Mouse (Mus musculus) myocyte (in vitro differentiated cells): ENCODE data around the gene St3gal4. TPM values are rescaled to one million over a fixed set of nuclear protein-coding genes. Genes with fewer than 3 reads are reported as not detected.

Experiments used
- H3K27me3 ChIP-seq: one replicate; pipeline ENCODE4 v1.6.1; 2011; ENCODE audit not compliant: control insufficient read depth, insufficient read depth, insufficient read length
- H3K36me3 ChIP-seq: one replicate; pipeline ENCODE4 v1.6.1; 2011; ENCODE audit not compliant: control insufficient read depth, insufficient read depth
- H3K4me2 ChIP-seq: one replicate; pipeline ENCODE4 v1.6.1; 2011; ENCODE audit warnings: low read depth, control low read depth
- H3K4me3 ChIP-seq: one replicate; pipeline ENCODE4 v1.5.1; 2011; ENCODE audit warnings: mild to moderate bottlenecking, control low read depth, moderate library complexity
- H3K79me2 ChIP-seq: one replicate; pipeline ENCODE4 v1.6.1; 2011; ENCODE audit not compliant: control insufficient read depth, insufficient read depth
- H3ac ChIP-seq: one replicate; pipeline ENCODE4 v1.6.1; 2011; ENCODE audit not compliant: control insufficient read depth, insufficient read length
- CEBPB ChIP-seq: IDR thresholded peaks from 2 replicates; pipeline ENCODE4 v1.6.1; 2011; ENCODE audit warnings: mild to moderate bottlenecking, moderate library complexity; ENCODE audit not compliant: poor library complexity, insufficient read depth, severe bottlenecking
- E2F4 ChIP-seq: IDR thresholded peaks from one replicate; pipeline ENCODE4 v1.6.1; 2011; ENCODE audit warnings: mild to moderate bottlenecking, control low read depth, moderate library complexity; ENCODE audit not compliant: insufficient read depth
- MAX ChIP-seq: IDR thresholded peaks from one replicate; pipeline ENCODE4 v1.6.1; 2011; ENCODE audit warnings: low read depth, mild to moderate bottlenecking, control low read depth
- MYOD1 ChIP-seq, 3 experiments: IDR thresholded peaks; one replicate each; pipeline ENCODE4 v1.6.1; 2011; ENCODE audit warnings: control low read depth in 2 of 3, low read depth in 2 of 3, mild to moderate bottlenecking in 2 of 3, moderate library complexity in 1 of 3; ENCODE audit not compliant: insufficient read length in 2 of 3, control insufficient read depth in 1 of 3
- MYOG ChIP-seq, 3 experiments: IDR thresholded peaks; one replicate each; pipeline ENCODE4 v1.6.1; 2011; ENCODE audit warnings: control low read depth in 2 of 3, low read depth in 2 of 3, mild to moderate bottlenecking in 2 of 3; ENCODE audit not compliant: insufficient read length in 2 of 3, control insufficient read depth in 1 of 3, insufficient read depth in 1 of 3
- POLR2A ChIP-seq: IDR thresholded peaks from one replicate; pipeline ENCODE4 v1.6.1; 2011; ENCODE audit warnings: low read depth, mild to moderate bottlenecking, control low read depth, moderate library complexity; ENCODE audit not compliant: insufficient read length
- POLR2AphosphoS2 ChIP-seq: IDR thresholded peaks from one replicate; pipeline ENCODE4 v1.6.1; 2011; ENCODE audit warnings: low read depth, control low read depth; ENCODE audit not compliant: insufficient read length
- REST ChIP-seq: IDR thresholded peaks from one replicate; pipeline ENCODE4 v1.6.1; 2011; ENCODE audit warnings: mild to moderate bottlenecking, control low read depth, moderate library complexity; ENCODE audit not compliant: insufficient read depth, insufficient read length
- SRF ChIP-seq: IDR thresholded peaks from one replicate; pipeline ENCODE4 v1.6.1; 2011; ENCODE audit warnings: low read depth; ENCODE audit not compliant: control insufficient read depth, insufficient read length
- TCF12 ChIP-seq: IDR thresholded peaks from one replicate; pipeline ENCODE4 v1.6.1; 2011; ENCODE audit warnings: mild to moderate bottlenecking, control low read depth; ENCODE audit not compliant: poor library complexity, insufficient read depth, severe bottlenecking
- TCF3 ChIP-seq: IDR thresholded peaks from one replicate; pipeline ENCODE4 v1.6.1; 2011; ENCODE audit warnings: low read depth, control low read depth; ENCODE audit not compliant: insufficient read length
- USF1 ChIP-seq: IDR thresholded peaks from one replicate; pipeline ENCODE4 v1.6.1; 2011; ENCODE audit warnings: low read depth, mild to moderate bottlenecking, control low read depth, moderate library complexity
- polyA plus RNA-seq: library from polyadenylated mRNA; unstranded; fragments of >200 nt; fragmentation: generic; extraction: Trizol; gene quantifications from one replicate; pipeline ENCODE4 v1.2.1, GENCODE M21; 2012; ENCODE audit warnings: missing spikeins

Gene St3gal4
- polyA plus RNA-seq, 1 experiment: 24.0 TPM

DNA sequence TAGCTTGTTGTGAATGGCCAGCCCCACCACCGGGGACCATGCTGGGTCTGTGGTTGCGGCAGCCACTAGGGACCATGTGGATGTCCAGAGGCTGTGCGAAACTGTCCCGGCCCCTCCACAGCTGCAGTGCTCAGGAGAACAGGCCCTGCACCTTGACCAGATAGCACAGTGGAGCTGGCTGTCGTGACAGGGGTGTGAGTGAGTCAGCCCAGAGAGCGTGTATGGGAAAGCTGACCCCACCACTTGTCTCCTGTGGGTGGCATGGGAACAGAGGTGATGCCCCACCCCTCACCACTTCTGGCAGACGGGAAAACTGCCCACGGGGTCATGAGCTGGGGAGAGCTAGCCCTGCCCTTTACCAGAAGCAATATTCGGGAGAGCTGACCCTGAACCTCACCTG lies 26.1 kb upstream of the St3gal4 start:
- TF ChIP-seq MYOD1 (IDR thresholded peaks at IDR 0.05; ENCODE audit: control insufficient read depth in 1 of 3, insufficient read length in 2 of 3, low read depth in 2 of 3): peak in 1 of 3 experiments; percentile 69
- no peak for TF ChIP-seq POLR2AphosphoS2
- peak in 1 of 3 experiments; percentile 75 for TF ChIP-seq MYOG (IDR thresholded peaks at IDR 0.05; ENCODE audit: control insufficient read depth in 1 of 3, insufficient read depth in 1 of 3, insufficient read length in 2 of 3, low read depth in 2 of 3)
- no peak for TF ChIP-seq MAX
- no peak for TF ChIP-seq E2F4
- H3K4me3 ChIP-seq: no peak overlapping the region
- no peaks in the 10 kb centered on the region for H3K36me3 ChIP-seq
- H3K79me2 ChIP-seq: no peaks in the 10 kb centered on the region
- H3K27me3 ChIP-seq: no peaks in the 10 kb centered on the region
- H3K4me2 ChIP-seq: no peak overlapping the region
- H3ac ChIP-seq: no peak overlapping the region

DNA sequence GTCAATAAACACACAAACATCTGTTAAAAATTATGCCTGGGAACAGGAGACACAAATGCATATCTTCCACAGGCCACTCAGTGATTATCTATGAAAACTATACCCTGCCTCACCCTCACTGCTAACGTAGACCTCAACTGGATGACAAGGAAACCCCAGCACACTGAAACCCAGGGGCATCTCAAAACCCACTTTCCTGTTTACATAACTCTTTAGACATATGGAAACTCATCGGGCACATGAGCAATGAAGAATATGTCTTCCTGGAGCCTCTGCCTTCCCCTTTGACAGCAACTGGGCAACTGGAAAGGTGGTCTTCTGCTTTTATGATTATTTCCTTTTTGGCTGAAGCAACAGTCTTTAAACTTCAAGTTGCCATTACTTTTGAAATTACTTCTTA lies 23.2 kb upstream of the St3gal4 start:
- no peak overlapping the region for H3K4me2 ChIP-seq
- no peaks in the 10 kb centered on the region for H3K27me3 ChIP-seq
- H3K79me2 ChIP-seq: no peaks in the 10 kb centered on the region
- no peak overlapping the region for H3ac ChIP-seq
- TF ChIP-seq E2F4: no peak
- TF ChIP-seq TCF12: no peak
- no peak for TF ChIP-seq POLR2AphosphoS2
- TF ChIP-seq POLR2A: no peak
- TF ChIP-seq USF1: no peak
- no peak for TF ChIP-seq MAX
- TF ChIP-seq CEBPB: no peak
- TF ChIP-seq MYOG (IDR thresholded peaks at IDR 0.05; ENCODE audit: control insufficient read depth in 1 of 3, insufficient read depth in 1 of 3, insufficient read length in 2 of 3, low read depth in 2 of 3): no peak
- no peak for TF ChIP-seq REST
- TF ChIP-seq MYOD1 (IDR thresholded peaks at IDR 0.05; ENCODE audit: control insufficient read depth in 1 of 3, insufficient read length in 2 of 3, low read depth in 2 of 3): no peak
- no peak for TF ChIP-seq TCF3
- TF ChIP-seq SRF: no peak
- no peaks in the 10 kb centered on the region for H3K36me3 ChIP-seq
- no peak overlapping the region for H3K4me3 ChIP-seq

DNA sequence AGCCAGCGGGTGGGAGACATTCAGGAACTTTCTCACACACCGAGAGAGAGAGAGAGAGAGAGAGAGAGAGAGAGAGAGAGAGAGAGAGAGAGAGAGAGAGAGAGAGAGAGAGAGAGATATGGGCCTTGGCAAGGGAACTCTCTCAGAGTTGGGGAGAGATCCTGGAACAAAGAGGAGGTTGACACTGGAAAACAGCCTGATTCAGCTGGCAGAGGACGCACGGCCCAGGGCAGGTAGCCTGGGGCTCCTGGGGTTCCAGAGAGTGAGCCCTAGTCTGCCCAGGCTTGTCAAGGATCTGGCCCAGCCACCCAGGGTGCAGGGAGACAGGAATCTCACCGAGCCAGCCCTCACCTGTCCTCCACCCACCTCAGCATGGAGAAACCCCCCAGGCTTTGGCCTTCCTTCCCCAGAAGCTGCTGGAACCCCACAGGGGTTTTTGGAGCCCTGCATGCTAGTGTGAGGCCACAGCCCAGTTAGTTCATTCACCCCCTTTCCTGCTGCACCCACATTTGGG lies 20.2 kb upstream of the St3gal4 start:
- Histone ChIP-seq H3K4me2 (no peak overlapping the region), H3K4me3 (no peak overlapping the region), H3K79me2 (no peaks in the 10 kb centered on the region), H3ac (no peak overlapping the region), H3K27me3 (no peaks in the 10 kb centered on the region), H3K36me3 (no peaks in the 10 kb centered on the region)
- TF ChIP-seq TCF12 (no peak), MAX (no peak), E2F4 (no peak), SRF (no peak), TCF3 (no peak), MYOG (IDR thresholded peaks at IDR 0.05; ENCODE audit: control insufficient read depth in 1 of 3, insufficient read depth in 1 of 3, insufficient read length in 2 of 3, low read depth in 2 of 3) (no peak), REST (no peak), MYOD1 (IDR thresholded peaks at IDR 0.05; ENCODE audit: control insufficient read depth in 1 of 3, insufficient read length in 2 of 3, low read depth in 2 of 3) (no peak), USF1 (no peak), POLR2A (no peak), POLR2AphosphoS2 (no peak), CEBPB (no peak)

DNA sequence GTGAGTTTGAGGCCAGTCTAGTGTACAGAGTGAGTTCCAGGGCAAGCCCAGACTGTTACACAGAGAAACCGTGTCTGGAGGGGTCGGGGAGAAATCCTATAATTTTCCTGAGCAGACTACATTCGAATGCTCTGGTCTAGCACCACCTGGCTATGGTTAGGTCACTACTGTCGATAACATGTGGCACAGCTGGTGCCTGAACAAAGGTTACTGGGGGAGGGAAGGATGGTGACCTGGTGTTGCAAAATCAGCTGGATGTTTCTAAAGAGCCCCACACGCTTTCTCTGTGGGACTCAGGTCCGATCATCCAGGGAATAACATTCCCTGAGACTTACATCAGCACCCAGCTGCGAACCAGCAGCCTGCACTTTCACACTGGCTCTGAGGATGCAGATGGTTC lies 19.0 kb upstream of the St3gal4 start:
- no peak overlapping the region for H3K4me3 ChIP-seq
- H3K27me3 ChIP-seq: no peaks in the 10 kb centered on the region
- no peak overlapping the region for H3ac ChIP-seq
- TF ChIP-seq CEBPB (0 out of 2 replicates have a peak, but pooled peaks have one; percentile 32), MYOG (IDR thresholded peaks at IDR 0.05; ENCODE audit: control insufficient read depth in 1 of 3, insufficient read depth in 1 of 3, insufficient read length in 2 of 3, low read depth in 2 of 3) (no peak)
- no peaks in the 10 kb centered on the region for H3K36me3 ChIP-seq
- no peaks in the 10 kb centered on the region for H3K79me2 ChIP-seq
- H3K4me2 ChIP-seq: no peak overlapping the region

DNA sequence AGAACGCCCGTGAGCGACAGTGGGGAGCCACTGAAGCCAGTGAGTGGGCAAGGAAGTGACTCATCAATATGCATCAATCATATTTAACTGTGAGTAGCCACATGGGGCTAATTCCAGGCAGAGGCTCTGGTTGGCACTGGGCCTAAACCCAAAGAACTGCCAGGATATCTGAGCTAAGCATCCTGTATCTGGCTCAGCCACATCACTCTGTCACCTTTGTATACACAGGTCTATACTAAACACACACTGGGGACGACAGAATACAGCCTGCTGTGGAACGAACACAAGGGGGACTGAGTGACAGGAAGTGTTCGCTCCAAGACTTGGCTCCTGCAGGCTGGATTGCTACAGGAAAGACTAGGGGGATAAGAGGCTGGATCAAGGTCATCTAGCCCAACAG lies 16.5 kb upstream of the St3gal4 start:
- H3K4me2 ChIP-seq: peak overlapping the region; percentile 5
- no peak overlapping the region for H3K4me3 ChIP-seq
- TF ChIP-seq MYOD1 (IDR thresholded peaks at IDR 0.05; ENCODE audit: control insufficient read depth in 1 of 3, insufficient read length in 2 of 3, low read depth in 2 of 3) (no peak), MYOG (IDR thresholded peaks at IDR 0.05; ENCODE audit: control insufficient read depth in 1 of 3, insufficient read depth in 1 of 3, insufficient read length in 2 of 3, low read depth in 2 of 3) (no peak), MAX (no peak), POLR2AphosphoS2 (no peak), E2F4 (no peak), SRF (no peak), TCF12 (no peak), USF1 (no peak), REST (no peak), CEBPB (no peak), POLR2A (no peak), TCF3 (no peak)
- no peaks in the 10 kb centered on the region for H3K27me3 ChIP-seq
- no peaks in the 10 kb centered on the region for H3K36me3 ChIP-seq
- no peak overlapping the region for H3ac ChIP-seq
- no peaks in the 10 kb centered on the region for H3K79me2 ChIP-seq
